Mouse (Mus musculus) cortical plate, adult 2 months (tissue): ENCODE measurements around the gene Ece1.
A peak's percentile ranks its signal among the peaks of the same experiment; 100 is the strongest.

Source experiments
- CTCF ChIP-seq: fragments of 200-500 bp; IDR thresholded peaks from 2 replicates; pipeline ENCODE4 v1.5.1; 2011; ENCODE audit warnings: mild to moderate bottlenecking, control low read depth, low read length; ENCODE audit not compliant: insufficient read depth; ENCODE audit errors: extremely low read depth
- POLR2A ChIP-seq: fragments of 200-500 bp; IDR thresholded peaks from 2 replicates; pipeline ENCODE4 v1.6.1; 2011; ENCODE audit warnings: mild to moderate bottlenecking, low read length, control low read depth; ENCODE audit not compliant: insufficient read depth; ENCODE audit errors: extremely low read depth

- TF ChIP-seq CTCF: no peak
- TF ChIP-seq POLR2A: peak; percentile 86
Measured at GRCm38 (mm10) chr4:137993291-137993758, 131.3 kb downstream of the Ece1 start.
